Mouse (Mus musculus) T-helper 1 cell (primary cell): ENCODE data around the gene Dnah5.
"Not testable (repeated sequence)": the region's sequence is repeated elsewhere in the genome, so short reads cannot be mapped to it uniquely, and the experiment has no call there.

Source experiments
- in situ Hi-C: fragments of 300-600 bp; cut with MboI, MseI; formaldehyde crosslinking; loops from one replicate; pipeline ENCODE4 v1.15.1; 2025; ENCODE audit warnings: high pct_unique_total_duplicates

Dnah5 gene

DNA sequence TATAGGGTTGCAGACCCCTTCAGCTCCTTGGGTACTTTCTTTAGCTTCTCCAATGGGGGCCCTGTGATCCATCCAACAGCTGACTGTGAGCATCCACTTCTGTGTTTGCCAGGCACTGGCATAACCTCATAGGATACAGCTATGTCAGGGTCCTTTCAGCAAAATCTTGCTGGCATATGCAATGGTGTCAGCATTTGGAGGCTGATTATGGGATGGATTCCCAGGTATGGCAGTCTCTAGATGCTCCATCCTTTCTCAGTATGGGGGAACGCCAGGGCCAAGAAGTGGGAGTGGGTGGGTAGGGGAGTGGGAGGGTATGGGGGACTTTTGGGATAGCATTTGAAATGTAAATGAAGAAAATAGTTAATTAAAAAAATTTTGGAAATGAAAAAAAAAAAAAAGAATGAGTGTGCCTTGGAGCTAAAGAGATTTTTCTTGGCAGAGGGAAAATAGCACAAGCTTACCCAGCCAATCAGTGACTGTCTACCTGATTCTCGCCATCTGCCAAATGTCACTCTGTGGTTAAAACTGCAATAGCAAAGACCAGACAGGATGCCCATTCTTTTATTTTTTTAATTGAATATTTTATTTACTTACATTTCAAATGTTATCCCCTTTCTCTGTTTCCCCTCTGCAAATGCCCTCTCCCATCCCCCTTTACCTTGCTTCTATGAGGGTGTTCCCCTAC lies 257.7 kb downstream of the Dnah5 start:
- in situ Hi-C loops = not testable (repeated sequence)

DNA sequence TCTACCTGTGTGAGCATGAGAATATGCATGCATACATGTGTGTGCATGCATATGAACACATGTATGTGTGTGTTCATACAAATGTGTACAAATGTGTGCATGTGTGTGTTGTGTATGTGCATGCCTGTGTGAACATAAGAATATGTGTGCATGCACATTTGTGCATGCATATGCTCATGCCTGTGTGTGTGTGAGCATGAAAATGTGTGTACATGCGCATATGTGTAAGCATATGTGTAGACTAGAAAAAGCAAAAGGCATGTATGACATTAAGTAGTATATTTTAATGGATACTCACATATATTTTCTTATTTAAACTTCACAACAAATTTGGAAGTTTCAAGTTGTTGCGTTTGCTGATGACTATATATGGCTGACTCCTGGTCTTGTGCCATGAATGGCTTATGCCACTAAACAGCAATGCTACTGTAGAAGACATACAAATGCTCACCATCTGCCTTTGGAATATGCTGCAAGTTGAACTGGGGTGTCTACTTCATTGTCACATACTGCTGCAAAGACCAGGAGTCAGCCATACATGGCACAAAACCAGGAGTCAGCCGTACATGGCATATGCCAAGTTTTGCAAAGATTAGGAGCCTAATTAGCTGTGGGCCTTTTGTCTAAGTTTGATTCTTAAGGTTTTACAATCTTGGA lies 263.2 kb downstream of the Dnah5 start:
- in situ Hi-C loops = no loop called here

DNA sequence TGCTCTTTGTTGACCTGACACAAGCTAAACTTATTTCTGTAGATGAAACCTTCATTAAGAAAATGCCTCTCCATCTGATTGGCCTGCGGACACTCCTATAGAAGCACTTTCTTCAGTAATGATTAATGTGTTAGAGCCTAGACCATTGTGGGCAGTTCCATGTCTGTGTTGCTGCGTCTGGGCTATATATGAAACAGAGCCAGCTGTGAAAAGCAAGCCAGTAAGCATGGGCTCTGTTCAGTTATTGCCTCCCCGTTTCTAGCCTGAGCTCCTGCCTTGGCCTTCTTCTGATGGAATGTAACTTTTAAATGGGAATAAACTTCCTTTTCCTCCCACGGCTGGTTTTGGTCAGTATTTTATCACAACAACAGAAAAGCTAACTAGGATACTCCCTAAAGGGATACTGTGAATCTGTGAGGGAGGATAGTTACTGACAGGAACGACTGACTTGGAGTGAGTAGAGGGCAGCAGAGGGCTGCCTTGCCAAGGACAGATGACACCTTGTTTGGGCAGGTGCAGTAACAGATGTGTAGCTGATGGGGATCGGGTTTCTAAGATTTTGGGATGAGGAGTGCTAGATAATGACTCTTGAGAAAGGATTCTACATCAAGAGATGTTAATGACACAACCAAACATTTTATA lies 270.3 kb downstream of the Dnah5 start:
- in situ Hi-C loops = loop anchor here (10.0 kb wide), 1 partner anchor 1021 kb away; no protein-coding TSS in a partner anchor

DNA sequence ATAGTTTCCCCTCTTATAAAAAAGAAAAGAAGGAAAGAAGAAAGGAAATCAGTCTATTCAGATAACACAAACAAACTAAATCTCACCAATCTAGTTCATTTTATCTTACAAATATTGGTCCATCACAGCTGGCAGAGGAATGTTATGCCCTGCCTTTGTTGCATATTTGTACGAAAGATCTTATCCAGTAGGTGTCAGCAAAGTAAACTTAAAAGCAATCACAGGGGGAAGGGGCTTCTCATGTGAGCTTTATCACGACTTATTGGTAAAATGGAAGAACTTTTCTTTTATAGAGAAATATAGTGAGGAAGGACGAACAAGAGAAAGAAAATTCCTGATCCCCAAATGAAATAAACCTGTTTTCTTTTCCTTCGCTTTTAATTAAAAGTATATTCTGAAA lies 299.3 kb downstream of the Dnah5 start:
- in situ Hi-C loops = no loop called here

DNA sequence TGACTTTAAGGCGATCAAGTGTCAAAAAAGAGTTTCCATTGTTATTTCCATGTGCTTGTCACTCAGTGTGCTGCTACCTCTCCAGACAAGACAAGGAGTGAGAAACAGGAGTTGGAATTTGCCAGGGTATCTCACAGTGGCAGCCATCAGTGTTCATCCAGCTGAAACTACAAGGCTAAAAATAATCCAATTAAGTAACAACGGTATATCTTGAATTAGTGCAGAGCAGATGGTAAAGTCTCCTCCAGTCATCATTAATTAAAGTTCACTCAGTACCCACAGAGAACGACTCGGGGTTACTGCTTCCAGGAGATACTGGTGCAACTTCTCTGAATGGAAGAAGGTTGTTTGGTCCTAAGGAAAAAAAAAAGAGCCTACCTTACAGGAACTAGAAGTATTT lies 311.6 kb downstream of the Dnah5 start:
- in situ Hi-C loops = no loop called here
